Mouse (Mus musculus) CH12.LX (cell line): ENCODE measurements at regions not wholly inside any gene's neighbourhood (a gene's known extent, or its start where the extent isn't known, plus 50 kb on each side); places are given as distances from the start of the nearest gene placed in this dataset.

Experiments
- DNase-seq: peaks from one replicate; pipeline ENCODE4 v3.0.0-alpha.2; 2013; ENCODE audit errors: extremely low read depth
- H3K27ac ChIP-seq: 2 replicates; pipeline ENCODE4 v1.5.1; 2012; ENCODE audit warnings: low read depth, mild to moderate bottlenecking, control low read depth, moderate library complexity; ENCODE audit not compliant: insufficient read depth
- H3K27me3 ChIP-seq: replicated peaks from 2 replicates; pipeline ENCODE3; 2012; ENCODE audit warnings: inconsistent platforms
- H3K36me3 ChIP-seq, 2 experiments: replicated peaks in 1 of 2; 2 replicates each; pipeline versions ENCODE3 to v1.6.1; 2012; ENCODE audit warnings: inconsistent platforms in 1 of 2, low read length in 1 of 2, mild to moderate bottlenecking in 1 of 2, mixed read lengths in 1 of 2, moderate library complexity in 1 of 2; ENCODE audit not compliant: control insufficient read depth in 1 of 2, insufficient read depth in 1 of 2
- H3K4me1 ChIP-seq, 2 experiments: 2 replicates each; pipeline ENCODE4 v1.6.1; 2012; ENCODE audit warnings: inconsistent platforms in 1 of 2, moderate library complexity in 1 of 2; ENCODE audit not compliant: insufficient read depth in 2 of 2, control insufficient read depth in 1 of 2
- H3K4me2 ChIP-seq: 2 replicates; pipeline ENCODE4 v1.6.1; 2012; ENCODE audit warnings: low read depth, mild to moderate bottlenecking, control low read depth; ENCODE audit not compliant: poor library complexity, insufficient read depth, severe bottlenecking
- H3K4me3 ChIP-seq, 3 experiments: fragments of 150-350 bp in 1 of 3; sonication (generic) in 1 of 3; replicated peaks in 1 of 3; 2 replicates each; pipeline versions ENCODE3 to v1.5.1; 2011 to 2012; ENCODE audit warnings: low read depth in 2 of 3, low read length in 2 of 3, mild to moderate bottlenecking in 2 of 3, moderate library complexity in 2 of 3, control low read depth in 1 of 3, improper control_type of control experiment in 1 of 3, inconsistent platforms in 1 of 3, mixed read lengths in 1 of 3; ENCODE audit not compliant: poor library complexity in 1 of 3
- H3K79me2 ChIP-seq: replicated peaks from 2 replicates; pipeline ENCODE4 v1.6.1; 2012; ENCODE audit warnings: mild to moderate bottlenecking, moderate library complexity; ENCODE audit not compliant: control insufficient read depth, poor library complexity, insufficient read depth, severe bottlenecking; ENCODE audit errors: extremely low read depth
- H3K9ac ChIP-seq: 2 replicates; pipeline ENCODE4 v1.6.1; 2012; ENCODE audit warnings: low read depth, mild to moderate bottlenecking, control low read depth, moderate library complexity; ENCODE audit not compliant: insufficient read depth
- H3K9me3 ChIP-seq: replicated peaks from 2 replicates; pipeline ENCODE3; 2012; ENCODE audit warnings: low read length, inconsistent platforms, mixed read lengths
- BHLHE40 ChIP-seq: IDR thresholded peaks from 2 replicates; pipeline ENCODE4 v1.6.1; 2011; ENCODE audit warnings: mild to moderate bottlenecking, low read depth, low read length, improper control_type of control experiment
- CHD1 ChIP-seq: IDR thresholded peaks from 2 replicates; pipeline ENCODE4 v1.6.1; 2012; ENCODE audit warnings: low read depth, low read length, improper control_type of control experiment, inconsistent platforms
- CHD2 ChIP-seq: IDR thresholded peaks from 2 replicates; pipeline ENCODE4 v1.6.1; 2011; ENCODE audit warnings: low read length, improper control_type of control experiment
- CTCF ChIP-seq, 2 experiments: IDR thresholded peaks in 1 of 2; conservative IDR thresholded peaks in 1 of 2; 2 replicates each; pipeline ENCODE4 v1.5.1; 2011 to 2012; ENCODE audit warnings: low read depth in 2 of 2, low read length in 2 of 2, improper control_type of control experiment in 1 of 2, inconsistent platforms in 1 of 2, mild to moderate bottlenecking in 1 of 2, moderate library complexity in 1 of 2
- E2F4 ChIP-seq: IDR thresholded peaks from 2 replicates; pipeline ENCODE4 v1.6.1; 2011; ENCODE audit warnings: low read depth, low read length, improper control_type of control experiment; ENCODE audit not compliant: insufficient replicate concordance
- JUN ChIP-seq: IDR thresholded peaks from 2 replicates; pipeline ENCODE4 v1.6.1; 2011; ENCODE audit warnings: low read depth, mild to moderate bottlenecking, low read length, improper control_type of control experiment, moderate library complexity; ENCODE audit not compliant: insufficient read depth
- KAT2A ChIP-seq: IDR thresholded peaks from 2 replicates; pipeline ENCODE4 v1.6.1; 2012; ENCODE audit warnings: low read length, improper control_type of control experiment, inconsistent platforms; ENCODE audit not compliant: insufficient replicate concordance
- MXI1 ChIP-seq: IDR thresholded peaks from 2 replicates; pipeline ENCODE4 v1.6.1; 2011; ENCODE audit warnings: mild to moderate bottlenecking, low read depth, low read length, improper control_type of control experiment
- NRF1 ChIP-seq: IDR thresholded peaks from 2 replicates; pipeline ENCODE4 v1.6.1; 2014; ENCODE audit warnings: low read depth, mild to moderate bottlenecking, inconsistent platforms, low read length, improper control_type of control experiment, moderate library complexity
- POLR2A ChIP-seq: IDR thresholded peaks from 2 replicates; pipeline ENCODE4 v1.6.1; 2011; ENCODE audit warnings: low read depth, mild to moderate bottlenecking, improper control_type of control experiment, low read length
- TBP ChIP-seq: conservative IDR thresholded peaks from 2 replicates; pipeline ENCODE4 v1.6.1; 2011; ENCODE audit warnings: low read depth, low read length, improper control_type of control experiment
- USF1 ChIP-seq: IDR thresholded peaks from 2 replicates; pipeline ENCODE4 v1.6.1; 2014; ENCODE audit warnings: low read depth, mild to moderate bottlenecking, inconsistent platforms, low read length, improper control_type of control experiment
- ZKSCAN1 ChIP-seq: IDR thresholded peaks from 2 replicates; pipeline ENCODE4 v1.6.1; 2012; ENCODE audit warnings: low read depth, inconsistent platforms, low read length, improper control_type of control experiment, borderline replicate concordance
- ZNF384 ChIP-seq: IDR thresholded peaks from 2 replicates; pipeline ENCODE4 v1.6.1; 2012; ENCODE audit warnings: low read depth, low read length, improper control_type of control experiment, inconsistent platforms
- dilution Hi-C: fragments of 300-500 bp; cut with MboI; formaldehyde crosslinking; loops from 2 replicates; pipeline ENCODE4 v1.14.3; 2020; ENCODE audit warnings: low sequenced_read_pairs; ENCODE audit not compliant: extremely low pct_unique_long_range_greater_than_20kb, extremely low pct_ligation_motif_present
- in situ Hi-C: fragments of 300-500 bp; cut with MboI; formaldehyde crosslinking; loops from 3 replicates; pipeline ENCODE4 v1.14.3; 2019; ENCODE audit warnings: low sequenced_read_pairs, low pct_ligation_motif_present, low pct_unique_long_range_greater_than_20kb, mixed read lengths

DNA sequence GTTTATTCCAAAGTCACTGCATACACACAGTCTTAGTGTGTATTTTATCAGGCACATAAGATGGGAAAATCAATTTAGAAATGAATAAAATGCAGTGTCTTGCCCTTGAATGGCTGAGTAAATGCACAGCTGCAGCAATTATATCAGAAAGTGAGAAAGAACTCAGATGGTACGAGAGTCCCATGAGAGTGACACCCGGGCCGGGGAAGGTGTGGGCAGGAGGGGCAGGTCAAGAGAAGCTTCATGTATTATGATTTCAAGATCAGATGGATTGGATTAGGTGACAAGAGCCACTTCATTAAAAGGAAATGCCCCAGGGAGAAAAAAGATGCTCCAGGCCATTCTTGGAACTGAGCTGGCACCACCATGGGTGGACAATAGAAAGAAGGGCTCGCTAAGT lies 138.1 kb downstream of the Iqub start:
- Histone ChIP-seq H3K4me1 (no peaks in the 10 kb centered on the region), H3K79me2 (no peaks in the 10 kb centered on the region), H3K4me3 (no peak overlapping the region), H3K27ac (no peak overlapping the region), H3K9me3 (no peaks in the 10 kb centered on the region), H3K36me3 (no peaks in the 10 kb centered on the region), H3K27me3 (no peaks in the 10 kb centered on the region), H3K9ac (no peak overlapping the region), H3K4me2 (no peak overlapping the region)
- DNase-seq: no peak
- TF ChIP-seq ZKSCAN1 (no peak), CHD2 (no peak), MXI1 (no peak), JUN (no peak), USF1 (no peak)
- dilution Hi-C loops: no loop called here
- in situ Hi-C loops: no loop called here

DNA sequence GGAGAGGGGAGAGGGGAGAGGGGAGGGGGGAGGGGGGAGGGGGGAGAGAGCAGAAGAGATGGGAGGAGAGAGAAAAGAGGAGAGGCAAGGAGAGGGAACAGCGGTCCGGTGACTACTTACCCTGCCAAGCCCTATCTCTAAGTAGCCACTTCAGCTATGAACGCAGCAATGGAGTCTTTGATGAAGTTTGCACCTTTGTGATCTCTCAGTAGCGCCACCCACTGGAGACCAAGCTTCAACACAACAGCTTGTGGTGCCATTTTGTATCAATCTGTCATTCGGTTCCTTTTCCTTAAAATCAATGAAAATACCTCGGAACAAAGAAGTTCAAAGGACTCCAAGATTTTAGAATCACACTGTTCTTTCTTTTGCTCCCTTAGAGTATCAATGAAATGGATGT lies 141.7 kb downstream of the Iqub start:
- Histone ChIP-seq H3K9me3 (no peaks in the 10 kb centered on the region), H3K27me3 (no peaks in the 10 kb centered on the region), H3K36me3 (no peaks in the 10 kb centered on the region), H3K79me2 (no peaks in the 10 kb centered on the region), H3K4me2 (no peak overlapping the region), H3K9ac (no peak overlapping the region), H3K27ac (no peak overlapping the region), H3K4me3 (no peak overlapping the region), H3K4me1 (no peaks in the 10 kb centered on the region)
- dilution Hi-C loops (no loop called here), in situ Hi-C loops (no loop called here)
- TF ChIP-seq CTCF (conservative IDR thresholded peaks at IDR 0.05 in 1 of 2, IDR thresholded peaks at IDR 0.05 in 1 of 2; ENCODE audit: low read depth in 2 of 2, low read length in 2 of 2) (peak in 1 of 2 experiments; percentile 6; a peak in 1 of 4 replicates), NRF1 (no peak)
- no peak for DNase-seq

DNA sequence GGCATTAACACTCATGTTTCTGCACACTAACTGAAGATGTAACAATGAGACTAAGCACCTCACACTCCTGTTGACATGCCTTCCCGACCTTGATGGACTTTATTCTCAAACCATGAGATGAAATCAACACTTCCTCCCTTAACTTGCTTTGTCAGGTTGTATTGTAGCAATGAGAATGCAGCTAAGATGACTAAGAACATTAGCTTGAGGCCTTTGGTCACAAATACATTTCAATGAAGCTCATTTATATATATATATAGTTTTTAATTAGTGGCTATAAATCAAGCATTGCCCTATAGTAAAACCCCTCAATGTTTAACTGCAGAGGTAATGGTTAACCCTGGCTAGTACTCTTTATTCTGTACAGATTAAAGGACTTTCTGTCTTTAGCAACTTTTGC lies 143.2 kb downstream of the Iqub start:
- Histone ChIP-seq H3K27me3 (no peaks in the 10 kb centered on the region), H3K9me3 (no peaks in the 10 kb centered on the region), H3K4me2 (no peak overlapping the region), H3K79me2 (no peaks in the 10 kb centered on the region), H3K9ac (no peak overlapping the region), H3K4me3 (no peak overlapping the region), H3K4me1 (no peaks in the 10 kb centered on the region), H3K36me3 (no peaks in the 10 kb centered on the region), H3K27ac (no peak overlapping the region)
- in situ Hi-C loops (no loop called here), dilution Hi-C loops (no loop called here)
- DNase-seq: no peak
- TF ChIP-seq ZNF384 (no peak), USF1 (no peak), BHLHE40 (no peak), POLR2A (no peak), CTCF (conservative IDR thresholded peaks at IDR 0.05 in 1 of 2, IDR thresholded peaks at IDR 0.05 in 1 of 2; ENCODE audit: low read depth in 2 of 2, low read length in 2 of 2) (no peak), CHD1 (no peak), TBP (no peak), E2F4 (no peak), KAT2A (no peak)
